Mouse (Mus musculus) small intestine, adult 2 months (tissue): ENCODE measurements around the gene Rhot1.

Experiments used
- CTCF ChIP-seq: fragments of 200-500 bp; IDR thresholded peaks from 2 replicates; pipeline ENCODE4 v1.5.1; 2012; ENCODE audit warnings: low read depth, mild to moderate bottlenecking, control low read depth, inconsistent platforms, low read length, moderate library complexity, mixed read lengths; ENCODE audit not compliant: insufficient replicate concordance, insufficient read length; ENCODE audit errors: extremely low read depth
- POLR2A ChIP-seq: fragments of 200-500 bp; IDR thresholded peaks from 2 replicates; pipeline ENCODE4 v1.6.1; 2012; ENCODE audit warnings: low read depth, mild to moderate bottlenecking, control low read depth, inconsistent platforms, low read length, moderate library complexity

GRCm38 (mm10) chr11:80196351-80196750 is 12.5 kb upstream of the Rhot1 start:
- TF ChIP-seq POLR2A = no peak
- no peak for TF ChIP-seq CTCF
